Mouse (Mus musculus): ENCODE measurements around the gene Tmem88b.

- no peak for TF ChIP-seq POLR2A (IDR thresholded peaks at IDR 0.05; ENCODE audit: borderline replicate concordance, insufficient read depth, low read length)
- TF ChIP-seq CTCF (IDR thresholded peaks at IDR 0.05; ENCODE audit: borderline replicate concordance, insufficient read depth, low read depth, low read length), result no peak
Measured at GRCm38 (mm10) chr4:155823443-155823842, 37.8 kb upstream of the Tmem88b start.

All from cerebellum, adult 2 months (tissue).